Mouse (Mus musculus) R1 (cell line): ENCODE results near the gene 1700029F12Rik.
A peak's percentile ranks its signal among the peaks of the same experiment; 100 is the strongest.

Experiments
- DNase-seq: peaks from one replicate; pipeline ENCODE4 v3.0.0-alpha.2; 2018; ENCODE audit warnings: low read depth, low spot score

1700029F12Rik gene

GRCm38 (mm10) chr13:97034262-97034661, at the start of gene 1700029F12Rik:
1700029F12Rik (minus strand) TSS chr13:97034362.
- no peak for DNase-seq

GRCm38 (mm10) chr13:97082432-97082831, 48.3 kb upstream of the 1700029F12Rik start:
- DNase-seq = peak; percentile 91

- DNase-seq = no peak
Measured at GRCm38 (mm10) chr13:97080615-97081014, 46.5 kb upstream of the 1700029F12Rik start.

- DNase-seq = no peak
Measured at GRCm38 (mm10) chr13:97080201-97080600, 46.0 kb upstream of the 1700029F12Rik start.

- DNase-seq = no peak
Measured at GRCm38 (mm10) chr13:97077556-97077955, 43.4 kb upstream of the 1700029F12Rik start.

GRCm38 (mm10) chr13:97073497-97073896, 39.3 kb upstream of the 1700029F12Rik start:
- DNase-seq = no peak

GRCm38 (mm10) chr13:97071626-97072241, 37.6 kb upstream of the 1700029F12Rik start:
- DNase-seq = peak; percentile 66

- DNase-seq = peak; percentile 91
Measured at GRCm38 (mm10) chr13:97070931-97071625, 36.9 kb upstream of the 1700029F12Rik start.

- DNase-seq = no peak
Measured at GRCm38 (mm10) chr13:97068151-97068550, 34.0 kb upstream of the 1700029F12Rik start.

GRCm38 (mm10) chr13:97067691-97068090, 33.5 kb upstream of the 1700029F12Rik start:
- DNase-seq = peak; percentile 81

- peak; percentile 98 for DNase-seq
Measured at GRCm38 (mm10) chr13:97066649-97067550, 32.7 kb upstream of the 1700029F12Rik start, which contains the start of gene Fam169a. Fam169a (plus strand) TSS chr13:97067286.

GRCm38 (mm10) chr13:97064844-97065621, 30.9 kb upstream of the 1700029F12Rik start:
- peak; percentile 88 for DNase-seq

- DNase-seq = peak; percentile 60
Measured at GRCm38 (mm10) chr13:97064413-97064812, 30.3 kb upstream of the 1700029F12Rik start.

- DNase-seq = no peak
Measured at GRCm38 (mm10) chr13:97063431-97063830, 29.3 kb upstream of the 1700029F12Rik start.

- DNase-seq = no peak
Measured at GRCm38 (mm10) chr13:97062151-97062550, 28.0 kb upstream of the 1700029F12Rik start.

GRCm38 (mm10) chr13:97060331-97060730, 26.2 kb upstream of the 1700029F12Rik start:
- DNase-seq = no peak

GRCm38 (mm10) chr13:97059746-97060145, 25.6 kb upstream of the 1700029F12Rik start:
- DNase-seq = no peak

- no peak for DNase-seq
Measured at GRCm38 (mm10) chr13:97057817-97058216, 23.7 kb upstream of the 1700029F12Rik start.

- no peak for DNase-seq
Measured at GRCm38 (mm10) chr13:97053844-97054243, 19.7 kb upstream of the 1700029F12Rik start.

GRCm38 (mm10) chr13:97052667-97053066, 18.5 kb upstream of the 1700029F12Rik start:
- DNase-seq = peak; percentile 86

- no peak for DNase-seq
Measured at GRCm38 (mm10) chr13:97051158-97051557, 17.0 kb upstream of the 1700029F12Rik start.
